Mouse (Mus musculus): Measurements from ENCODE around the gene Morn4. TPM values are rescaled to one million over a fixed set of nuclear protein-coding genes. Genes with fewer than 3 reads are reported as not detected.

Morn4 gene
- total RNA-seq, 2 experiments from 2014 or later = 0.54 to 0.67 TPM

- ATAC-seq (replicated peaks; ENCODE audit: poor library complexity) = no peak
Measured at GRCm38 (mm10) chr19:42050251-42050650, 35.9 kb downstream of the Morn4 start.

DNA sequence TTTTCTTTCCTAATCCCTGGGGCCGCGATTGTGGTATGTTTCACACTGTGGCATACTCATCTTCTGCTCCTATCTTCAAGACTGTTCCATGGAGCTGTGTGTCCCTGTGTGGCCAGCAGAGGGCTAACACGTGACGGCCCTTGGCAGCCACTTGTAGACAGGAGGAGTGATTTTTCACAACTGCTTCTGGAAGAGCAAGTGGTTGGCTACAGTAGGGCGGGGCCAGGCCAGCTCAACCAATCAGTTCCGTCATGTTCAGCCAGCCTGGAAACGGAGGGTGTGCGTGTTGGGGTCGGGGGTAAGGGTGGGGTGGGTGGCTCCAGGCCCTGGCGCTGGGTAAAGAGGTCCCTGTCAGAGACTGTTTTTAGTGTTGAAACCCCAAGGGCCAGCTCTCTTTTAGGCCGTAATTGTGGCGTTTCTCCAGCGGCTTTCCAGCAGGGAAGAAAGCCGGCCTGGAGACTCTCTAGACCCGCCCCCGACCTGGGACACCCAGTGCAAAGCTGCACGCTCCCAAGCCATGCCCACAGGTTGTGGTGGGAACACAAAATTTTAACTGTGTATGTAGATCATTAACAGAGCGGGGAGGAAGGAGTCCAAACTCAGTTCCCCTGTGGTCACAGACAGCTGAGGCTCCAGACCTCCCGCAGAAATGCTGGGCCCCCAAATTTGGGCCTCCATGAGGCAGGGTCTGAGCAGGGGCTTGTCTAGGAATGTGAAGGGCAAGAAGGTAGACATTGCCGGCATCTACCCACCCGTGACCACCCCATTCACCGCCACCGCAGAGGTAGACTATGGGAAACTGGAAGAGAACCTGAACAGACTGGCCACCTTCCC is 40.7 kb downstream of the Morn4 start, which contains the start of gene Hoga1:
Gene Hoga1, plus strand, starts transcription at position 342 of the 834 bp plus-strand sequence.
- peak; percentile 98 for ATAC-seq (replicated peaks; ENCODE audit: poor library complexity)

GRCm38 (mm10) chr19:42043988-42044387 is 42.2 kb downstream of the Morn4 start:
- no peak for ATAC-seq (replicated peaks; ENCODE audit: poor library complexity)

DNA sequence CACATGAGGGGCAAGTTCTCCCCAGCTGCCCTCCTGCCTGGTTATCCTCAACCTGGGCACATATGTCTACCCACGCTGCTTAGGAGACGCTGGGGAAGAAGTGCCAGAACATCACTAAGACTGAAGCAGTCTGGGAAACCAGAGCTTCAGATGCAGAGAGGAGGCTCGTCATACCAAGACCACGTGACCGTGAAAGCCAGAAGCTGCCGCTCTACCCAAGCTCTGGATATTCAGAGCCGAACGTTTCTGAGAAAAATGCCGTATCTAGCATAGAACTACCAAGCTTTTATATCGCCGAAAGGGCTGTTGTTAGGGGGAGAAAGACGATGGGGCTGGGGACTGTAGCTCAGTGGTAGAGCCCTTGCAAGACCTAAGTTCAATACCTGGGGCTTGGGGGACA is 47.8 kb downstream of the Morn4 start:
- ATAC-seq (replicated peaks; ENCODE audit: poor library complexity) = no peak

- no peak for ATAC-seq (replicated peaks; ENCODE audit: poor library complexity)
Measured at GRCm38 (mm10) chr19:42037167-42037702, 48.9 kb downstream of the Morn4 start.

- ATAC-seq (replicated peaks; ENCODE audit: poor library complexity) = no peak
Measured at GRCm38 (mm10) chr19:42036357-42036756, 49.8 kb downstream of the Morn4 start.

- ATAC-seq (replicated peaks; ENCODE audit: poor library complexity) = peak; percentile 99
Measured at GRCm38 (mm10) chr19:42035456-42036248, 50.5 kb downstream of the Morn4 start, which contains the start of gene Ankrd2. Ankrd2 (plus strand) TSS chr19:42036000.

DNA sequence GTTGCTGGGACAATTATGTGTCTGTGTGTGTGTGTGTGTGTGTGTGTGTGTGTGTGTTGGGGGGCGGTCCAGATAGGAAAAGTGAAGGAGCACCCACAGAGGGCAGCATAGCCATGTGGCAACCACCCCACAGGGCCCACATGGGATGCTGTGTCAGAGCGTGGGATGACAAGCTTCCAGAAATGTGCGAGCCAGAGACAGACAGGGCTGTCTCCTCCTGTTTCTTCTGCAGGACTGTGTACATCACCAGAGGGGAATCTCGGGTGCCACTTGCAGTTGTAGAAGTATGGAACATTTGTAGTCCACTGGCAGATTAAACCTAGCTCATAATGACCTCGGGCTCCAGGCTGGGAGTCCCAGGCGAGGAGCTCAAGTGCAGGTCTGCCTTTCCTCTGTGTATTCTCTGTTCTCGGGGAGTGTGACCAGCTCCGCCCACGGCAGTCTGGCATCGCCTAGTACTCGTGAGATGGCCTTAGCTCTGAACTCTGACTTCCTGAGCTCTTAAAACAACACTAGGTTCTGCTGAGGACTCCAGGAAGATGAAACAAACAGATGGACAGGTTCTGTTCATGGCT is 51.2 kb downstream of the Morn4 start:
- no peak for ATAC-seq (replicated peaks; ENCODE audit: poor library complexity)

GRCm38 (mm10) chr19:42034146-42034775 is 51.9 kb downstream of the Morn4 start:
- ATAC-seq (replicated peaks; ENCODE audit: poor library complexity) = no peak

- ATAC-seq (replicated peaks; ENCODE audit: poor library complexity) = no peak
Measured at GRCm38 (mm10) chr19:42033611-42034010, 52.5 kb downstream of the Morn4 start.

- ATAC-seq (replicated peaks; ENCODE audit: poor library complexity) = no peak
Measured at GRCm38 (mm10) chr19:42031112-42031511, 55.0 kb downstream of the Morn4 start.

DNA sequence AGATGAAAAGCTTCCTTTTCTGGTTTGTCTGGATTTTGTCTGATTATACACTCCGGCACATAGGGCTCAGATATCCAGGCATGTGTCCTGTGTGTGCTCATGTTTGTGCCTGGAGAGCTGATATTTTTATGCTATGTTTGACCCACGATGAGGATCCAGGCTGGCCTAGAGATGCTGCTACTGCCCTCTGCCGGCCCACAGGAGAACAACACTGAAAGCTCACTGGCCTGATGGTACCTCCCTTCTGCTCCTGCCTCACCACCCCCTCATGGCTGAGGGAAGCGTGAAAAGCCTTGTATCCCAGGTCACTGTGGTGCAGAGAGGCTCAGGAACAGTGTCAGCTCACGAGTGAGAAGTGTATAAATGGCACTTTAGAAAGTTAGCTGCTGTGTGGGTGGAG is 60.0 kb downstream of the Morn4 start:
- ATAC-seq (replicated peaks; ENCODE audit: poor library complexity) = peak; percentile 98

Other genes with a start within 250 kb of the Morn4 start
- 25.2 and 27.8 TPM in 2 replicates for gene Frat2, start 238.2 kb downstream of the Morn4 start, total RNA-seq (2015)
- 28.2 and 29.8 TPM in 2 replicates for gene Frat2, start 238.2 kb downstream of the Morn4 start, total RNA-seq (2017)
- 10.4 and 10.5 TPM in 2 replicates for gene Rrp12, start 190.2 kb downstream of the Morn4 start, total RNA-seq (2015)
- gene Rrp12, start 190.2 kb downstream of the Morn4 start, total RNA-seq (2017) = 18.9 and 20.5 TPM in 2 replicates
- 1,044 and 1,130 TPM in 2 replicates for gene Pgam1, start 174.4 kb downstream of the Morn4 start, total RNA-seq (2015)
- gene Pgam1, start 174.4 kb downstream of the Morn4 start, total RNA-seq (2017) = 398 and 472 TPM in 2 replicates
- gene Exosc1, start 152.9 kb downstream of the Morn4 start, total RNA-seq (2015) = 90.1 and 96.9 TPM in 2 replicates
- 73.3 and 75.7 TPM in 2 replicates for gene Exosc1, start 152.9 kb downstream of the Morn4 start, total RNA-seq (2017)
- 52.7 and 54.9 TPM in 2 replicates for gene Zdhhc16, start 152.9 kb downstream of the Morn4 start, total RNA-seq (2015)
- gene Zdhhc16, start 152.9 kb downstream of the Morn4 start, total RNA-seq (2017) = 33.5 and 39.1 TPM in 2 replicates
- 15.8 and 16.2 TPM in 2 replicates for gene Mms19, start 105.2 kb downstream of the Morn4 start, total RNA-seq (2015)
- 25.2 and 43.2 TPM in 2 replicates for gene Mms19, start 105.2 kb downstream of the Morn4 start, total RNA-seq (2017)
- 11.2 and 13.4 TPM in 2 replicates for gene Ubtd1, start 104.6 kb downstream of the Morn4 start, total RNA-seq (2015)
- gene Ubtd1, start 104.6 kb downstream of the Morn4 start, total RNA-seq (2017) = 11.9 and 12.3 TPM in 2 replicates
- not detected in 2 replicates for gene Ankrd2, start 50.4 kb downstream of the Morn4 start, total RNA-seq (2015)
- gene Ankrd2, start 50.4 kb downstream of the Morn4 start, total RNA-seq (2017) = not detected in 2 replicates
- 0.20 TPM in 1 of 2 replicates, not detected in the other for gene Hoga1, start 40.7 kb downstream of the Morn4 start, total RNA-seq (2015)
- 0.24 and 0.33 TPM in 2 replicates for gene Hoga1, start 40.7 kb downstream of the Morn4 start, total RNA-seq (2017)
- gene 4933411K16Rik, start 34.1 kb downstream of the Morn4 start, total RNA-seq (2015) = not detected in 2 replicates
- gene 4933411K16Rik, start 34.1 kb downstream of the Morn4 start, total RNA-seq (2017) = not detected in 2 replicates
- gene Pi4k2a, start 4.1 kb upstream of the Morn4 start, total RNA-seq (2015) = 8.9 and 9.4 TPM in 2 replicates
- 5.5 and 7.4 TPM in 2 replicates for gene Pi4k2a, start 4.1 kb upstream of the Morn4 start, total RNA-seq (2017)
- 5.0 and 7.3 TPM in 2 replicates for gene Avpi1, start 42.7 kb upstream of the Morn4 start, total RNA-seq (2015)
- gene Avpi1, start 42.7 kb upstream of the Morn4 start, total RNA-seq (2017) = 4.9 and 5.4 TPM in 2 replicates
- 14.4 and 14.9 TPM in 2 replicates for gene Marveld1, start 61.0 kb upstream of the Morn4 start, total RNA-seq (2015)
- gene Marveld1, start 61.0 kb upstream of the Morn4 start, total RNA-seq (2017) = 15.0 and 18.8 TPM in 2 replicates
- 10.7 and 13.6 TPM in 2 replicates for gene Zfyve27, start 77.6 kb upstream of the Morn4 start, total RNA-seq (2015)
- gene Zfyve27, start 77.6 kb upstream of the Morn4 start, total RNA-seq (2017) = 26.9 and 30.5 TPM in 2 replicates
- not detected in 2 replicates for gene Sfrp5, start 115.9 kb upstream of the Morn4 start, total RNA-seq (2015)
- gene Sfrp5, start 115.9 kb upstream of the Morn4 start, total RNA-seq (2017) = not detected in 2 replicates
- gene Golga7b, start 161.2 kb upstream of the Morn4 start, total RNA-seq (2015) = not detected in 2 replicates
- not detected in 2 replicates for gene Golga7b, start 161.2 kb upstream of the Morn4 start, total RNA-seq (2017)